Mouse (Mus musculus): Measurements from ENCODE around the gene Foxa3. TPM values are rescaled to one million over a fixed set of nuclear protein-coding genes. Genes with fewer than 3 reads are reported as not detected.

Foxa3 gene
- not detected in 2 replicates for polyA plus RNA-seq (2012; rRNA removed; ENCODE audit: low replicate concordance)

DNA sequence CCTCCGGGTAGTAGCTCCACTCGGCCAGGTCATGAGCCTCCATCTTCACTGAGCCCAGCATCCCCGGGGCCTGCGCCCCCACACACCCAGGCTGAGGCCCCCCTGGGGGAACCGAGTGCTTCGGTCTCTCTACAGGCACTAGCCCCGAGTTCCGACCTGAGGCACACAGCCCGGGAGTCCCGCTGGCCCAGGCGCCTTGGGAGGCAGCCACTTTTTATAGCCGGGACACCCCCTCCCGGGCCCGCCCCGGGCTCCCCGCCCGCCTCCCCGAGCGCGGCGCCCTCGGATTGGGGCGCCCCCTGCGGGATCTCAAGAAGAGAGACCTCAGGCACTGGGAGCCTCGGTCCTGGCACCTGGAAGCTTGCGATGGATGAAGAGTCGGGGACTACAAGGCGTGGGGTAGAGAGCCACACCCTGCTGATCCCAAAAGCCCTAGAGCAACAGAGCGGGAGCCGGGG is at the start of gene Foxa3:
Foxa3 (minus strand) TSS at position 182 of the 458 bp plus-strand sequence.

DNA sequence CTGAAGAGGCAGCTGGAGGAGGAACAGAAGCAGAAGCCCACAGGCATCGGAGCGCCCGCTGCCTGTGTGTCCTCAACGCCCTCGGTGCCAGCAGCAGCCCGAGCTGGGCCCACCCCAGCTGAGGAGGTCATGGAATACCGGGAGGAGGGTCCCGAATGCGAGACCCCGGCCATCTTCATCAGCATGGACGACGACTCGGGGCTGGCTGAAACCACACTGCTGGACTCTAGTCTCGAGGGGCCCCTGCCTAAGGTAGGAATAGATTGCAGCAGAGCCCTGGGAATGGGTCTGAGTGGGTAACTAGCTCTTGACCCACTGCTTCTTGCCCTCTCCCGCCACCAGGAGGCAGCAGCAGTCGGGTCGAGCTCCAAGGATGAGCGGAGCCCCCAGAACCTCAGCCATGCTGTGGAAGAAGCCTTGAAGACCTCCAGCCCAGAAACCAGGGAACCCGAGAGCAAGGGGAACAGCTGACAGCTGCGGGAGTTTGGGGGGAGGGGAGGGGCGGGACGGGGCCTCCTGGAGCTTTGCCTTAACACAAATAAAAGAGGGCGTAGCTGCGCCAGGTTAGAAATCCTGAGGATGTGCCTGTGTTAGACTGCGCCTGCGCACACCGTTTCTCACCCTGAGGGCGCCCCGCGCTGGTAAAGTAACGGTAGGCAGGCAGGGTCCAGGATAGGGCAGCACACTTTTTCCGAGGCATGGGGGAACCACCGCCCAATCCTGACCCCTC is 30.9 kb upstream of the Foxa3 start, which contains the start of gene Rsph6a:
Rsph6a (plus strand) TSS at position 644 of the 730 bp plus-strand sequence.

DNA sequence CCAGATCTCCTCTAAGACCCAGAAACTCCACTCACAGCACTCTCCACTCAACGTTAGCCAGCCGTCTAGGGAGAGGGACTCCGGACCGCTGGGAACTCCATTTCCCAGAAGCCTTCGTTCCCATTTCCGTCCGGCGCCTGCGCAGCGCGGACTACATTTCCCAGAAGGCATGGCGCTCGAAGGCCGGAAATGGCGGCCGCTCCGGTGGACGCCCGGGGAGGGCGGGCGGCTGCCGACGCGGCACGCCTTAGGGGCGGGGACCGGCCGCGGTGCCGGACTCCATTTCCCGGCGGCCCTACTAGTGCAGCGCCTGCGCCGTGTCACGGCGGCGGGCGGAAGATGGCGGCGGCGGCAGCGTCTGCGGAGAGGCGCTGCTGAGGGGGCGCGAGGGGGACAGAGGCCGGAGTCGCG is 763 bp upstream of the Foxa3 start, which contains the start of gene Sympk:
Sympk (plus strand) TSS at position 282 of the 411 bp plus-strand sequence.

DNA sequence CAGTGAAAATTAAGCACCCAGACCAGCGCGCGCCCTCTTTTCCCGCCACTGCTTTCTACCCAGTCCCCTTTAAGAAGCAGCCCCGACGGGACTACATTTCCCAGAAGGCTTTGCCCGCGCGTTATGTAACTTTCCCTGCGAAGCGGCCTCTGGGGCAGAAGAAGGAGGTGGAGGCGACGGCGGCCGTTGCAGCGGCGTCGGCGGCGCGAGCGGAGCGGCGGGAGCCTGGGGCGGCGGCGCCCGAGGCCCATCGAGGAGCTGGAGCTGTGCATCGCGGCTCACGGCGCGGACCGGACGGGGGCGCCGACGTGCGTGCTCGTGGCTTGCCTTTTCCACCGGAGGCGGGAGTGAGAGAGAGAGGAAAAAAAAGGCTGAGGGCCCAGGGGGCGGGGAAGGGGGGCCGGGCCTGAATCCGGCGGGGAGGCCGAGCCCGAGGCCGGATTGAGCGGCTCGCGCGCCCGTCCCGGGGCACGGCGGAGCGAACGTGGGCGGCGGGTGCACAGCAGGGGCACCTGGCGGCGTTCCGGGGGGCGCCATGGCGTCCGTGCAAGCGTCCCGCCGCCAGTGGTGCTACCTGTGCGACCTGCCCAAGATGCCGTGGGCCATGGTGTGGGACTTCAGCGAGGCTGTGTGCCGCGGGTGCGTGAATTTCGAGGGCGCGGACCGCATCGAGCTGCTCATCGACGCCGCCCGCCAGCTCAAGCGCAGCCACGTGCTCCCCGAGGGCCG is 19.3 kb downstream of the Foxa3 start, which contains the start of gene Irf2bp1:
Irf2bp1 (plus strand) TSS at position 143 of the 729 bp plus-strand sequence.

DNA sequence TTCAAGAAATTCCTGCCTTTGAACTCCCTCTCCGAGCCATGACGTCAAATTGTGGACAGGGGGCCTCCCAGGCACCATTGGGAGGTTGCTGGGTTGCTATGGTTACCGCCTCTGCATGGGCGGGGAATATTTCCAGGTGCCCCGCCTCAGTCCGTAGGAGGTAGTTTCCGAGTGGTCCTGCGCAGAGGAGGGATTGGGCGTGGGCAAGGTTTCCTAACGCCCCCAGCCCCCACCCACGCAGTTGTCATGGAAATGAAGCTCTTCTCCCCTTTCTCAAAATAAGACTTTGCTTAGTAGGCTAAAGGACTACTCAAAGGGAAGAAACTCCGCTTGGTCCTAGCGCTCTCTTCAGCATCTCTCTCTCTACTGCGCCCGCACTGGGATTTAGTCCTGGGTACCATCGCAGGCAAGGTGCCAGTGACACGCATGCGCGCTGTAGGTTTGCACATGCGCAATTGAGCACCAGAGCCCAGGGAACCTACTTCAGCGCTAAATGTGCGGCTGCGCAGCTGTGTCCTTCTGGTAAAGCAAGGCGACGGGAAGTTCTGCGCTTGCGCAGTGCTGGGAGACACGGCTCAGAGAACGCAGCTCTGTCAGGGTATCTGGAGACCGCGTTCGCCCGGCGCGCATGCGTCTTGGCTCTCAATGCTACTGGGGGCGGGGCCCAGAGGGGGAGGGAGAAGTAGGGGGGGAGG is 32.6 kb downstream of the Foxa3 start, which contains the start of gene Mypop:
Mypop (plus strand) TSS at position 645 of the 695 bp plus-strand sequence.

DNA sequence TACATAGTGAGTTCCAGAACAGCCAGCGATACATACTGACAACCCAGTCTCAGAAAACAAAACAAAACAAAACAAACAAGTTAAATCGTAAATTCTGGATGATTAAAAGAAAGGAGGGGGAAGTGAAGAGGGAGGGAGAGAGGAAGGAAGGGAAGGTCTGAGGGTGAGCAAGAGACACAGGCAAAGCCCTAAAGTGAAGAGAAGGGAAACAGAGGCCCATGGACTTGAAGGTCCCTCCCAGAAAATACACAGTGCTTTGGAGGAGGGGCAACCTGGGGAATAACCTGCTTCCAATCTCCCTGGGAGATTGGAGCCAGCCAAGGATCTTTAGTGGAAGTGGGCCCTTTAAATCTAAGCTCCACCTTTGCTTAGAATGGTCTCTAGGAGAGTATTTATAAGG is 36.2 kb downstream of the Foxa3 start, which contains the start of gene Nanos2:
Nanos2 (plus strand) TSS at position 301 of the 400 bp plus-strand sequence.

Other genes with a start within 250 kb of the Foxa3 start
- not detected in 2 replicates for gene Psg19, start 225.0 kb downstream of the Foxa3 start, polyA plus RNA-seq (2012; rRNA removed; ENCODE audit: low replicate concordance)
- 0.58 TPM in 1 of 2 replicates, not detected in the other for gene Psg17, start 201.9 kb downstream of the Foxa3 start, polyA plus RNA-seq (2012; rRNA removed; ENCODE audit: low replicate concordance)
- 11.8 and 24.6 TPM in 2 replicates for gene Mill2, start 183.6 kb downstream of the Foxa3 start, polyA plus RNA-seq (2012; rRNA removed; ENCODE audit: low replicate concordance)
- gene Pglyrp1, start 152.2 kb downstream of the Foxa3 start, polyA plus RNA-seq (2012; rRNA removed; ENCODE audit: low replicate concordance) = 6.4 and 56.4 TPM in 2 replicates
- gene Ccdc61, start 113.1 kb downstream of the Foxa3 start, polyA plus RNA-seq (2012; rRNA removed; ENCODE audit: low replicate concordance) = 20.3 and 25.2 TPM in 2 replicates
- gene Nova2, start 97.7 kb downstream of the Foxa3 start, polyA plus RNA-seq (2012; rRNA removed; ENCODE audit: low replicate concordance) = 1.6 and 2.5 TPM in 2 replicates
- gene Nanos2, start 36.1 kb downstream of the Foxa3 start, polyA plus RNA-seq (2012; rRNA removed; ENCODE audit: low replicate concordance) = 0.26 TPM in 1 of 2 replicates, not detected in the other
- 5.2 and 17.4 TPM in 2 replicates for gene Mypop, start 32.3 kb downstream of the Foxa3 start, polyA plus RNA-seq (2012; rRNA removed; ENCODE audit: low replicate concordance)
- gene Irf2bp1, start 19.5 kb downstream of the Foxa3 start, polyA plus RNA-seq (2012; rRNA removed; ENCODE audit: low replicate concordance) = 16.7 and 38.8 TPM in 2 replicates
- gene Sympk, start 839 bp upstream of the Foxa3 start, polyA plus RNA-seq (2012; rRNA removed; ENCODE audit: low replicate concordance) = 66.1 and 105 TPM in 2 replicates
- gene Rsph6a, start 31.2 kb upstream of the Foxa3 start, polyA plus RNA-seq (2012; rRNA removed; ENCODE audit: low replicate concordance) = not detected in 2 replicates
- gene Dmwd, start 52.7 kb upstream of the Foxa3 start, polyA plus RNA-seq (2012; rRNA removed; ENCODE audit: low replicate concordance) = 83.2 and 111 TPM in 2 replicates
- gene Dmpk, start 60.3 kb upstream of the Foxa3 start, polyA plus RNA-seq (2012; rRNA removed; ENCODE audit: low replicate concordance) = 388 and 705 TPM in 2 replicates
- gene Six5, start 71.1 kb upstream of the Foxa3 start, polyA plus RNA-seq (2012; rRNA removed; ENCODE audit: low replicate concordance) = 32.7 and 78.4 TPM in 2 replicates
- 0.21 and 0.55 TPM in 2 replicates for gene Gm4969, start 94.8 kb upstream of the Foxa3 start, polyA plus RNA-seq (2012; rRNA removed; ENCODE audit: low replicate concordance)
- gene Fbxo46, start 96.3 kb upstream of the Foxa3 start, polyA plus RNA-seq (2012; rRNA removed; ENCODE audit: low replicate concordance) = 7.9 and 11.0 TPM in 2 replicates
- 16.7 and 25.1 TPM in 2 replicates for gene Qpctl, start 125.8 kb upstream of the Foxa3 start, polyA plus RNA-seq (2012; rRNA removed; ENCODE audit: low replicate concordance)
- 26.1 and 39.9 TPM in 2 replicates for gene Snrpd2, start 126.2 kb upstream of the Foxa3 start, polyA plus RNA-seq (2012; rRNA removed; ENCODE audit: low replicate concordance)
- gene Gipr, start 142.6 kb upstream of the Foxa3 start, polyA plus RNA-seq (2012; rRNA removed; ENCODE audit: low replicate concordance) = 3.3 and 14.7 TPM in 2 replicates
- 34.2 and 47.4 TPM in 2 replicates for gene Eml2, start 152.9 kb upstream of the Foxa3 start, polyA plus RNA-seq (2012; rRNA removed; ENCODE audit: low replicate concordance)
- 21.2 and 40.9 TPM in 2 replicates for gene Gpr4, start 189.0 kb upstream of the Foxa3 start, polyA plus RNA-seq (2012; rRNA removed; ENCODE audit: low replicate concordance)
- 43.4 and 43.9 TPM in 2 replicates for gene Opa3, start 204.8 kb upstream of the Foxa3 start, polyA plus RNA-seq (2012; rRNA removed; ENCODE audit: low replicate concordance)
- 104 and 192 TPM in 2 replicates for gene Vasp, start 248.3 kb upstream of the Foxa3 start, polyA plus RNA-seq (2012; rRNA removed; ENCODE audit: low replicate concordance)

Data from subcutaneous adipose tissue, adult 2 months (tissue).